Mouse (Mus musculus): ENCODE data around the gene Tas2r143. TPM values are rescaled to one million over a fixed set of nuclear protein-coding genes. Genes with fewer than 3 reads are reported as not detected.
A peak's percentile ranks its signal among the peaks of the same experiment; 100 is the strongest.

Tas2r143 gene
- total RNA-seq, 2 experiments from 2014 or later = 0.39 TPM; not detected in 1

DNA sequence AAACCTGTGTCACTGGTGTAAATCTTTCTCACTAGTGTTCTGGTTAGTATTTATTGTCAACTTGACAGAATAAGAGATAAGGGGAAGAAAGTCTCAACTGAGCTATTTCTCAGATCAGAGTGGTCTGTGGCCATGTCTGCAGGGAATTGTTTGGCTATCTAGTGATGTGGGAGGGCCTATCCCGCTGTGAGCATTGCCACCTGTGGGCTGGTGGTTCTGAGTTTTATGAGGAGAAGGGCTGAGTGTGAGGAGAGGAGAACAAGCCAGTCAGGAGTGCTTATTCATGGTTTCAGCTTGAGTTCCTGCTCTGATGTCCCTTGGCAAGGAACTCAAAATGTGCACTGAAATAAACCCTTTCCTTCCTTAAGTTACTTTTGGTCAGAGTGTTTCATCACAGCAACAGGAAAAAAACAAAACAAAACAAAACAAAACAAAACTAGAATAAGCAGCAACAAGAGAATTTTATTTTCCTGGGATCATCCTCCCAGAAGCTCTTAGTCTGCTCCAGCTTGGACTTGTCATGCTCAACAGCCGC is 8.2 kb upstream of the Tas2r143 start:
- intact Hi-C loops (cut with DNase I) = no loop called here
- no peak for DNase-seq (ENCODE audit: low spot score)

DNA sequence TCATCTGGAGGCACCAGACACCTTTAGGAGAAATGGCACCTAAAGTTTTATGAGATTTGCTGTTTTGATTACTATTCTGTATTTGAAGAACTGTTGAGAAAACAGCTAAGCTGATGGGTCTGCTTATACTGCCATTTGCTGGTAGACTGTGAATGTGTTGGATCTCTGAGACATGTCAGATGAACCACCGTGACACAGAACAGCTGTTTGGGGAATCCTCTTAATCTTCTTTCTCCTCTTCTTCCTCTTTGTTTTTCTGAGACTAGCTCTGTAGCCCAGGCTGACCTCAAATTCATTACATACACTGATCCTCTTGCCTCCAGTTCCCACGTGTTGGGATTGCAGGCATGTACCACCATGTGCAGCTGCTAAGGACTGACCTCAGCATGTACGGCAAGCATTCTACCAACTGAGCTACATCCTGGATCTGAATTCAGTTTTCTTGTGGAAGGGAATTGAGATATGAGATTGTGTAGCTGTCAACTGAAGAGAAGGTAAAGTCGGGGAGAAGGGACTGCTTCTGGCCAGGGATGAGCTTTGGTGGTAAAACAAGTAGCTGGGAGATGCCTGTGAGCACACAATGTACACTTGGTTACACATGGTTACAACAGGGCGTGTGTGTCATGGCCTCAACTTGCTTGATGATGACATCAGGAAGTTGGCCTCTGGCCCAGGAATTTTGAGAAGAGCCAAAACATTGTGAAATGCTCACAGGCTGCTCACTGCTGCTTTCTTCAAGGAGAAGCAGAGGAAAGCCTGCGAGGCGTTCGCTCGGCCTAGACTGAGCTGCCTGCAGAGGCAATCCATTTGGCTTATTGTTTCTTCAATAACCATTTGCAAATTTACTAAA is 3.9 kb upstream of the Tas2r143 start:
- intact Hi-C loops (cut with DNase I) = no loop called here
- DNase-seq (ENCODE audit: low spot score) = peak; percentile 90

DNA sequence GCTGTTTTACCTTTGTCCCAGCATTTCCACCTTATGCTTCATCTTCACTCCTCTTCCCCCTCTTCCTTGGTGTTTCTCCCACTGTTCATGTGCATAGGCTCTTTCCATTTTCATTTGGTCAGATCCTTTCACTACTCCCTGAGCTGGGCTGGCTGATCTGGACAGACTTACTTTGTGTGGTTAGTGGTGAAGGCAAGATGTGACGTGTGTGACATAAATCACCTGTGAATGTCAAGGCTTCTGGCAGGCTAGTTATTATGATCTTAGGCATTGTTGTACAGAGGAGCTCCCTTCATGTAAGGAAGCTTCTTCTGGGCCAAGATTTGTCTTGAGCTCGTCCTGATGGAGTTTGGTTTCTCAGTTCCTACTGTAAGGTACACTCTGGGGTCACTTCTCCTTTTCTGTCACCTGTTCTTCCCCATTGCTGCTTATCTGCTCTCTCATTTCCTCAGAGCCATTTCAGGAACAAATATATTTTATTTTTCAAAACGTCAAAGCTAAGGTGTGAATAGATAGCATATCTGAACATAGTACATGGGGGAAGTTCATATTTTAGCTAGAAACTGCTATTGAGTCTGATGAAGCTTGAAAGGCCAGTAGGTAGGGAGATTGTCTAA is 2.9 kb upstream of the Tas2r143 start:
- DNase-seq (ENCODE audit: low spot score) = no peak
- intact Hi-C loops (cut with DNase I) = no loop called here

DNA sequence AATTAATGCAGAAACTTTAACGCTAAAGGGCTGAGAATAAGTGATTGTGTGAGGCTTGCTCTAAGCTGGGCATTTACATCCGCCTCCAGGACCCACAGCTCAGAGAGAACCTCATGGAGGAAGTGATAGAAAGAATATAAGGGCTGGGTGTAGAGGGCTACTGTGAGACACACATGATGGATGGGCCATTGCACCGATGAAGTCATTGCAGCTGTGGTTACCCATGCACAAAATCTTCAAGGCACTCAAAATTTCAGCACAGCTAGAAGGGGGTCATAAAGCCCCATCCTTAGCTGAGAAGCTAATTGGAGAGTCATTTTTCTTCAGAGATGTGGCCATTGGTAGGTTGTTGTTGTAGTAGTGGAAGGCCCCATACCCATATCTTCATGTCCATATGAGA is 1.8 kb upstream of the Tas2r143 start:
- intact Hi-C loops (cut with DNase I) = no loop called here
- DNase-seq (ENCODE audit: low spot score) = no peak

GRCm38 (mm10) chr6:42398998-42399397 is 1.0 kb upstream of the Tas2r143 start:
- DNase-seq (ENCODE audit: low spot score) = no peak
- intact Hi-C loops (cut with DNase I) = no loop called here

DNA sequence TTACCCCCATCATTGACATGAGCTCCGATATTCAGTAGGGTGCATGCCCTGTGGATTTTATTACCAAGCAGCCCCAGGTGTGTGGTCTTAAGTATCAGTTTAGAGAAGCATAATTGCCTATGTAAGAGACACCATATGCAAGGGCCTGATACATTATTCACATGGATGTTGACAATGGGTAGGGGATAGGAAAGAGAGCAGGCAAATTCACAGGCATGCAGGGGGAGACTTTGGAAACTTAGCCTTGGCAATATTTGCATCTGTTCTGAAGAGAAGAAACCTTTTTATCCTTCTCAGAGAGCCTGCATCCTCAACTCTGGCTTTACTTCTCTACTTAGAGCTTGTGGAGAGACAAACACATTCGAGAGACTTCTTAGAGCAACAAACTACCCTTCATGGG is 5.1 kb downstream of the Tas2r143 start, which contains the start of gene Tas2r135:
TSS of gene Tas2r135 (plus strand) at position 301 of the 400 bp plus-strand sequence.
- intact Hi-C loops (cut with DNase I) = no loop called here
- DNase-seq (ENCODE audit: low spot score) = no peak

- intact Hi-C loops (cut with DNase I) = no loop called here
- no peak for DNase-seq (ENCODE audit: low spot score)
Observed at GRCm38 (mm10) chr6:42419443-42419842, 19.4 kb downstream of the Tas2r143 start.

DNA sequence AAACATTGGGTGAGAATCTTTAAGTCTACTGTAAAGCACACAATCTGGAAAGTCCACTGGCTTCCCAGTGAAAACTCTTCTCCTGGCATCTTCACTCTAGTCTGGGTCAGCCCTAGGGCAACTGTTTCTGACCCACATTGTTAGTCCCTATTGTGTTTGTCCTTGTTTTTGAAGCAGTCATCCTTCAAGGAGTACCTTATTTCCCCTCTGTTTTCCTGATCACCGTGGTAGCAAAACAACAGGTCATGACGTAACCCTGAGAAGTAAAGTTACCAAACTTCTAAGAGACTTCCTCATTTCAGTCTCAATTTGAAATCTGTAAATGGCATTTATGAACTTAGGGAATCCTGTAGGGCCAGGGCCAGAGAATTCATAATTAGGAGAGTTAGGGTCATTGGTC is 21.4 kb downstream of the Tas2r143 start:
- intact Hi-C loops (cut with DNase I) = no loop called here
- no peak for DNase-seq (ENCODE audit: low spot score)

DNA sequence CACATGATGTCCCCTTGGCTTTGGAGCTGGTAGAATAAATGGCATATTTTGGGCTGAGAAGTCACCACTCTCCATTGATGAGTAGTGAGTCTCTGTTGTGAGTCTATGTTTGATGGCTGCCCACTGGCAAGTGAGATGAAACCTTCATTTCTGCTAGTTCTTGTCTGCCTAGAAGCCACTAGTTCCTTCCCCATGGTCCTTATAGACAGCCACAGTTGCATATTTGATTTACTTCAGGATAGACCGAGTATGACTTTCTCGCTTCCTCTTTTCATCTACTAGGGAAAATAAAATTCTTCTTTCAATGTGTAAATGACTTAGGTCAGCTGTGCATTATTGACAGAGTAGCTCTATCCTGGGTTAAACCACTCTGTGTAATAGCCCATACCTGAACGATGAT is 24.4 kb downstream of the Tas2r143 start:
- no peak for DNase-seq (ENCODE audit: low spot score)
- intact Hi-C loops (cut with DNase I) = no loop called here

- intact Hi-C loops (cut with DNase I) = no loop called here
- DNase-seq (ENCODE audit: low spot score) = no peak
Observed at GRCm38 (mm10) chr6:42426337-42426736, 26.3 kb downstream of the Tas2r143 start.

DNA sequence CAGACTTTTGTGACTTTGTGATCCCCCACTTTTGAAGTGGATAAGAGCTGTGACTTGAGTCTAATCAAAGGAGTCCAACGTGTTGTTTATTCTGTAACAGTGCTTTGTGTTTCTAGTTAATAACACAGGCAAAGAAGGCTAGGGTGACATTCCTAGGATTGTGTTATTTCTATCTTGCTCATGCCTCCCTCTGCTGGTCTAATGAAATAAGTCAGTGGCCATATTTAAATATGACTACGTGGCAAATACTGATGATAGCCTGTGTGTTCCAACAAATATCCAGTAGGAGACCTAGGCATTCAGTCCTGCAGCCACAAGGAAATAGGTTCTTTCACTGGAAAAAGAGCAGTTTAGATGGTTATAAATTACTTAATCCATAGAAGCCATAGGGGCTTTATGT is 33.5 kb downstream of the Tas2r143 start:
- no peak for DNase-seq (ENCODE audit: low spot score)
- intact Hi-C loops (cut with DNase I) = loop anchor here (5.0 kb wide), 1 partner anchor 51 kb away; no protein-coding TSS in a partner anchor

DNA sequence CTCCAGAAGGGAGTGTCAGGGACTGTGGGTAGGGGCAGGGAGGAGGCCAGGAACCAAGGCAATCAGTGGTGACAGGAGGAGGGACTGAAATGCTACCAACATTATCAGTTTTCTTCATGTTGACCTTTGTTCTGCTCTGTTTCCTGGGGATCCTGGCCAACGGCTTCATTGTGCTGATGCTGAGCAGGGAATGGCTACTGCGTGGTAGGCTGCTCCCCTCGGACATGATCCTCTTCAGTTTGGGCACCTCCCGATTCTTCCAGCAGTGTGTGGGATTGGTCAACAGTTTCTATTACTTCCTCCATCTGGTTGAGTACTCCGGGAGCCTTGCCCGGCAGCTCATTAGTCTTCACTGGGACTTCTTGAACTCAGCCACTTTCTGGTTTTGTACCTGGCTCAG is 34.4 kb downstream of the Tas2r143 start, which contains the start of gene Tas2r126:
TSS of gene Tas2r126 (plus strand) at position 90 of the 400 bp plus-strand sequence.
- peak; percentile 22 for DNase-seq (ENCODE audit: low spot score)
- intact Hi-C loops (cut with DNase I) = loop anchor here (5.0 kb wide), 1 partner anchor 52 kb away; no protein-coding TSS in a partner anchor

DNA sequence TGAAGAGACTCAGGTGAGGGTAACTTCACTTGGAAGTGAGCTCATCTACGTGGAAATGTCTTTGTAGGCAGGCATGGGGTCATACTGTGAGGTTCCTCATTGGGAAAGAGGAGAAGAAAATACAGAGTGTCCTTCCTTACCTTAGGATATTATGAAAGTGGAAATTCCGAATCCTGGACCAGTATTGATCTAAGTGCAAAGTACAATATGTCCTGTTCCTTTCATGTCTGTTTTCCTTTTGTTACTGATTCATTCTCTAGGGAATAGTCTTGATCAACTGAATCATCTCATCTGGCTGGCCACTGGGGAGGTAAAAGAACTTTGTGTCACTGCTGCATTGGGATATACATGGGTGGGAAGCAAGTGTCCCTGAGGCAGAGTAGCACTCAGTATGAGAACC is 35.5 kb downstream of the Tas2r143 start:
- intact Hi-C loops (cut with DNase I) = no loop called here

GRCm38 (mm10) chr6:42441395-42441794 is 41.4 kb downstream of the Tas2r143 start:
- intact Hi-C loops (cut with DNase I) = no loop called here
- DNase-seq (ENCODE audit: low spot score) = no peak

More for the DNA sequence above, 35.5 kb downstream of the Tas2r143 start:
- no peak for DNase-seq (ENCODE audit: low spot score)

- no peak for DNase-seq (ENCODE audit: low spot score)
- intact Hi-C loops (cut with DNase I) = no loop called here
Observed at GRCm38 (mm10) chr6:42444491-42444890, 44.5 kb downstream of the Tas2r143 start.

- DNase-seq (ENCODE audit: low spot score) = no peak
- intact Hi-C loops (cut with DNase I) = no loop called here
Observed at GRCm38 (mm10) chr6:42447381-42447780, 47.3 kb downstream of the Tas2r143 start.

Other genes starting within 250 kb of the Tas2r143 start
- gene Tas2r144, start 184.9 kb upstream of the Tas2r143 start, total RNA-seq (2021) = not detected
- 100 to 1,000 TPM; 119 to 129 TPM for gene Gstk1, start 154.3 kb upstream of the Tas2r143 start, total RNA-seq (2021)
- gene Tmem139, start 138.3 kb upstream of the Tas2r143 start, total RNA-seq (2021) = under 1 TPM in 1 of 2 experiments, not detected in 1; 0.29 TPM
- 10 to 100 TPM; 10.5 to 11.7 TPM for gene Casp2, start 135.3 kb upstream of the Tas2r143 start, total RNA-seq (2021)
- gene Clcn1, start 113.6 kb upstream of the Tas2r143 start, total RNA-seq (2021) = 1 to 10 TPM; 4.3 to 4.9 TPM
- 1 to 10 TPM in 1 of 2 experiments, under 1 TPM in 1; 0.59 to 1.1 TPM for gene Fam131b, start 75.6 kb upstream of the Tas2r143 start, total RNA-seq (2021)
- gene Zyx, start 50.6 kb upstream of the Tas2r143 start, total RNA-seq (2021) = 10 to 100 TPM; 57.1 to 59.8 TPM
- under 1 TPM; 0.26 to 0.31 TPM for gene Epha1, start 27.0 kb upstream of the Tas2r143 start, total RNA-seq (2021)
- gene Tas2r135, start 5.2 kb downstream of the Tas2r143 start, total RNA-seq (2021) = not detected
- gene Tas2r126, start 34.3 kb downstream of the Tas2r143 start, total RNA-seq (2021) = not detected
- gene Olfr458, start 65.0 kb downstream of the Tas2r143 start, total RNA-seq (2021) = not detected
- not detected for gene Olfr457, start 76.1 kb downstream of the Tas2r143 start, total RNA-seq (2021)
- gene Olfr456, start 87.0 kb downstream of the Tas2r143 start, total RNA-seq (2021) = not detected
- gene Olfr455, start 147.3 kb downstream of the Tas2r143 start, total RNA-seq (2021) = not detected
- gene Tcaf3, start 197.5 kb downstream of the Tas2r143 start, total RNA-seq (2021) = not detected
- gene Tcaf2, start 245.0 kb downstream of the Tas2r143 start, total RNA-seq (2021) = 1 to 10 TPM; 3.3 to 3.6 TPM

Data from heart, postnatal 25 days (tissue).